Mouse (Mus musculus) kidney, adult 11 months (tissue): ENCODE results near the gene Grrp1.

Source experiments
- DNase-seq: peaks from one replicate; pipeline ENCODE4 v3.0.0; 2022

The Grrp1 gene

DNA sequence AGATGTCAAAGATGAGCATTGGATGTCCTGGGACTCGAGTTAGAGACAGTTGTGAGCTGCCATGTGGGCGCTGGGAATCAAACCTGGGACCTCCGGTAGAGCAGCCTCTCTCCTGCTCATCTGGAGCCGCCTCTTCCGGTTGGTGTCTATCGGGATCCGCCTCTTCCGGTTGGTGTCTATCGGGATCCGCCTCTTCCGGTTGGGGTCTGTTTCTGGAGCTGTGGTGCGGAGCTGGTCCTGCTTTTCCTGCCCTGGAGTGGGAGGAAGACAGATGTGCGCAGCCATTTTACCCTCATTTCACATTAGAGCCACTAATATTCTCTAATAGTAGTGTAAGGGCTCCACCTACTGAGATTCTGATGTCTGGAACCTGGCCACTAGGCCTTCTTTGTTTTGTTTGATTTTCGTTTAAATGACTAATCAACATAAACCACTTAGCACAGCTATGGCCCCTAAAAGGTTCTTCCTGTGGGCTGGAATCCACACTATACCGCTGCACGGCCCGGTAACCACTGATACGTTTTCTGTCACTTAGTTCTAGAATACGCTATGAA, 14.3 kb upstream of the Grrp1 start:
- no peak for DNase-seq

DNA sequence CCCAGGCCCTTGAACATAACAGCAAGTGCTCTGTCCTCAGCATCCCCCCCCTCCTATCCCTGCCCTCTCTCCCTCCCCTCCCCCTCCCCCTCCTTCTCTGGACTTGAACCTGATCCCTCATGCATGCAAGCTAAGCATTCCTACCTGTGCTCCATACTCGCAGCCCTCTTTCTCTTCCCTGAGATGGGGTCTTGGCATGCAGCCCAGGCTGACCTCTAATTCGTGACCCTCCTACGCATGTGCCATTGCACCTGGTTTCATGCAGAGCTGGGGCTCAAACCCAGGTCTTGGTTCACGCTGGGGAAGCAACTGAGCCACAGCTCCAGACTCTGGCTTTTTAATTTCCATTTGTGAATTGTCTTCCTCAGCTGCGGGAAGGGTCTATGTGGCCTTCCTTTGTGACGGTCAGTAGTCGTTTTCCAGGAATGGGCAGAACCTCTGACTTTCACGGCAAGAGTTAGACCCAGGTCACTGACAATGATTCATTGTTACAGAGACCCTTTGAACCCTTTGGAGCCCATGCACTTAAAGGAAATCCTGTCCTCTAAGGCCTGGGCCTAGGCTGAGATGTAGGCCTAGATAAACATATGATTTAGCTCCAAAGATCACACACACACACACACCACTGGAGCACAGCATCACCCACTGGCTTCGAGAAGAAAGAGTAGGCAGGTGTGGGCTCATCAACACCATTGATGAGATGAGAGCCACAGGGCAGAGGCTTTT, 12.1 kb upstream of the Grrp1 start:
- DNase-seq: no peak

DNA sequence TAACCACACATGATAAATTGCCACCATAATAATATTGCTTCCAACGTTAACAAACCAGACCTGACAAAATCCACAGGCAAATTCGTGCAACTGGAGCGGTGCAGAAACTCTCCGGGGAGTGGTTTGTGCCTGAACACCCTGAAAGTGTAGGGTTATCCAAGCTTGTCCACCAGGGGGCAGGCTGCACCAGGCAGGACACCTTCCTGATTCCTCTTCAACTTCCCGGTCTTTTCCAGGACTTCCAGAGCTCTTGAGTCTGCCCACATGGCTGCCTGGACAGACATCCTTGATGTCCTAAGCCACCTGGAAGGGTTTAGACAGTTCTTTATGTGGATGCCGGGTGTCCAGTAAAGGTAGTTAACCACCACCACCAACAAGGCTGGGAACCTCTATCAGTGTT, 9.3 kb upstream of the Grrp1 start:
- peak; percentile 61 for DNase-seq

DNA sequence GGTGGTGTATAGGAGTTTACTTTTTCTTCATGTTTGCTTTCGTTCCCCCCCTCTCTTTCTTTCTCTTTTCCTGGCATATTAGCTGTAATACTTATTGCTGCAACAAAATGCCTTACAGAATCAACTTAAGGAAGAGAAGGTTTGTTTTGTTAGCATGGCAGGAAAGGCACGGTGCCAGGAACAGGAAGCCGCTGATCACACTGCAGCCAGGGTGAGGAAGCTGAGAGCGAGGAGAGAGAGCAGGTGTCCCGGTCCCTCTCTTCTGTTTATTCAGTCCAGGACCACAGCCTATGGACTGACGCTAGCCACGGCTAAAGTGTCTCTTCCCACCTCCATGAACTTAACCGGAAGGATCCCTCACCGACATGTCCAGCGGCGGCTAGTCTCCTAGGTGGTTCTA, 4.4 kb upstream of the Grrp1 start:
- DNase-seq: no peak

DNA sequence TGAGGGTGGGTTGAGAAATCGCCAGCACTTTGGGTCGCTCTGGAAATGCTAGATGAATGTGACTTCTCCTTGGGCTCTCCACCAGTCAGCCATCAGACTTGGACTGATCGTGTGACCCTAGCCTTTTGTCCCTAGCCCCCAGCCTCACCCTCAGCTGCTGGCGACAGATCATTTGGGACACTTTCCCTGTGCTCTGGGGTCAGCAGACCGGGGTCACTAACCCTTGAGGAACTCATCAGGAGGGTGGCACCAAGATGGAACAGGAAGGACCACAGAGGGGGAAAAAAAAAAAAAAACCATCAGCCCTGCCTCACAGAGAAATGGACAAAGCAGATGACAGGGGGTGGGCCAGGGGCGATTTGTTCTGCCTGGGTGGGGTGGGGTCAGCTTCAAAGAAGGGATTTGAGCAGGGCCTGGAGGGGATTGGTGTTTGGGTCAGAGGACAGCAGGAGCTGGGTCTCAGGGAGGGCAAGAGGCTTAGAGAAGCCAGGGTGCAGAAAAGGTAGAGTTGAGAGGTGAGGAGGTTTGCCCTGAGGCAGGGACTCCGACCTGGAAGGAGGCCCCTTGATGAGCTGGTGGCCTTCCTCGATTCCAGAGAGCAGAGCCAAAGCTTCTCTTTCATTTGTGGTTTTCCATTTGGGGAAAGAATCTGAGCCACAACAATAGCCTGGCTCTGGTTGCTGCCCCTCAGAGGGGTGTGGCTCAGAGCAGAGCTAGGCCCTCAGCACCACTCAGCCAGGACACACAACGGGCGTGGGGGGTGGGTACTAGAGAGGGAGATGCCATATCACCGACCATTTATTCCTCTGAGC, 3.5 kb upstream of the Grrp1 start:
- no peak for DNase-seq

DNA sequence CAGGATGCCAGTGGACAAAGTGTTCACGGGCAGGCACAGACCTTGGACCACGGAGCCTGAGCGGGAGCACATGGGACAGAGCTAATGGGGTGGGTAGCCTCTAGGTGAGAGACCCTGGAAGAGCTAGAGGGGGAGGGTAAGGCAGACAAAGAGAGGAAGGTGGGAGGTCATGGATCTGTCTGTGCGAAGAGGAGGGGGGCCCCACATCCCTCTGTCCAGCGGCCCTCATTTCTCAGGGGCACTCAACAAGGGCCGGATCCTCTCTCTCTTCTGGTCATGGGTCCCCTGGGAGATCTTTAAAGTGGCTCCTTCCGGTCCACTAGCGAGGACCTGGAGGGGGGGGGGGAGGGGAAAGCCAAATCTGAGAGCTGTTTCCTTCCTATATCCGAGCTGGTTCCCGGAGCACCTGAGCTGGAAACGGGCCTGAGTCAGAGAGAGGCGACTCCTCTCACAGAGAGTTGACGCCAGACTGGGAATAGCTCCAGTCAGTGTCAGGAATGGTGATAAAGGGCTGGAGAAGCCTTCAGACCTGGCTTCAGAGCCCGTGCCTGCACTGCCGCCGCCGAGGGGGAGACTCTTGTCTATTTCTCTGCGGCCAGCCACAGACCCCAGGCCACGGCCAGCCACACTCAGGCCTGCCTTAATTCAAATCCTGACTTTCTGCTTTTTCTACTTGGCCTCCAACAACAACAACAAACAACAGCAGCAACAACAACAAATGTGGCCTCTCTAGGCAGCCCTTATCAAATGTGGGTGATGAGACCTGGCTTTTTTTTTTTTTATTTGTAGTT, 2.7 kb upstream of the Grrp1 start:
- no peak for DNase-seq

DNA sequence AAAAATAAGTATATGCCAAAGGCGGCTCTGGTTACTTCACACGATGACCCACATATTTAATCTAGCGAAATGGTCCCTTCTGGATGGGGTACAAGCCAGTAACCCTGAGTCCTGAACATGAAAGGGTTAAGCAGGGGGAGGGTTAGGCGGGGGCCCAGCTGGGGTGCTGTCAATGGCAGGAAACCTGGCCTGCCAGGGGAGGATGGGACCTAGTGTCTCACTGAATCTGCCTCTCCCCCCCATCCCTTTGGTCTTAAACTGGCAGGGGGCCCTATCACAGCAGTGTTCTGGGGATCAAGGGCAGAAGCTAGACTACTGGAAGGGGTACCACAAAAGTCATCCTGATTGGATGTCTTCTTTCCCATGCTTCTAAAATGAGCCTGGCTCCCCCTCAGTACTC, 1.9 kb upstream of the Grrp1 start:
- DNase-seq: no peak

DNA sequence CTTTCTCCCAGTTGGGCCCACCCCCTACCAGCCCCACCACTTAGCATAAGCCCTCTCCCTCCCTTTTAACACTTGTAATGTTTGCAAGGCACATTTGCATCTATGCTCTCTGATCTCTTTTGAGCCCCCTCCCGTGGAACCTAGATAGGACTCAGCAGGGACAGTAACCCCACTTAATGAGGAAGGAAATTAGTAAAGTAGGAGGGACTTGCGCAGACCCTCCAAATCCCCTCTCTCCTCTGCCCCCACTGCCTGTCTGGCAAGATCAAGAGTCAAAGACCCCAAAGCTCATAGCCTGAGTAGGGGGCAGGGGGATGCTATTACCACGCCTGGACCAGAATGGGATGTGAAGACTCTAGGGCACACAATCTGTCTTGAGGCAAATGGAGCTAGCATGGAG, 929 bp upstream of the Grrp1 start:
- no peak for DNase-seq

DNA sequence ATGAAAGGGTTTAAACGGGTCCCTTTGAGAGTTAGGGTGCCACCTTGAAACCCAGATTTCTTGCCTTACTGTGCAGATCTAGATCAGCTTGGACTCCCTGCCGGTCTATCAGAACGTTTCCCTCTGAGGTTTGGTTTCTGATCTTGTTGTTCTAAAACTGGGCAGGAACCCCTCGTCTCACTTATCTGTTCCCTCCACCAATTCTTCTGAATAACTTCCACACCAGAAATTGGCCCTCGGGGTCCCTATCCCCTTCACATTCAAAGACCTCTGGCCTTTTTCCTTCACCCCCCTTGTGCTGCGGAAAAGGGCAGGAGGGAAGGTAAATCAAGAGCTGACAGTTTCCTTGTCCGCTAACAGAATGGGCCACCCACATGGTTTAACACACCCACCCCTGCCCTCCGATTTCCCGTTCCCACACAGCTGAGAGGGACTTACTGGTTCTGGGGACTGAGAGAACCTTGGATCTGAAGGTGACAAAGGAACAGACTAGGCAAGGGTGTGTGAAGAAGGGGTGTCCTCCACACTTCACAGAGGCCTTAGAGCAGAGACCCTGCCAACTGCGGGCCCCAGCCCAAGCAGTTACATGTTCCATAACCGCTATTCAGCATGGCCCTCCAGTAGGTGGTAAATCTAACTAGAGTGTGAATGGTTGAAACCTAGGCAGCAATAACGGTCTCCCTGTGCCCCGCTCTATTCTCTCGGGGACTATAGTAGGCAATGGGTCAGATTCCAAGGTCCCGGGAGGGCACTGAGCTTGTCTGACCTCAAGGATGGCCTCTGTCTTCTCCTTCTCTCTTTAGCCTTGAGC, 790 bp downstream of the Grrp1 start:
- DNase-seq: no peak

DNA sequence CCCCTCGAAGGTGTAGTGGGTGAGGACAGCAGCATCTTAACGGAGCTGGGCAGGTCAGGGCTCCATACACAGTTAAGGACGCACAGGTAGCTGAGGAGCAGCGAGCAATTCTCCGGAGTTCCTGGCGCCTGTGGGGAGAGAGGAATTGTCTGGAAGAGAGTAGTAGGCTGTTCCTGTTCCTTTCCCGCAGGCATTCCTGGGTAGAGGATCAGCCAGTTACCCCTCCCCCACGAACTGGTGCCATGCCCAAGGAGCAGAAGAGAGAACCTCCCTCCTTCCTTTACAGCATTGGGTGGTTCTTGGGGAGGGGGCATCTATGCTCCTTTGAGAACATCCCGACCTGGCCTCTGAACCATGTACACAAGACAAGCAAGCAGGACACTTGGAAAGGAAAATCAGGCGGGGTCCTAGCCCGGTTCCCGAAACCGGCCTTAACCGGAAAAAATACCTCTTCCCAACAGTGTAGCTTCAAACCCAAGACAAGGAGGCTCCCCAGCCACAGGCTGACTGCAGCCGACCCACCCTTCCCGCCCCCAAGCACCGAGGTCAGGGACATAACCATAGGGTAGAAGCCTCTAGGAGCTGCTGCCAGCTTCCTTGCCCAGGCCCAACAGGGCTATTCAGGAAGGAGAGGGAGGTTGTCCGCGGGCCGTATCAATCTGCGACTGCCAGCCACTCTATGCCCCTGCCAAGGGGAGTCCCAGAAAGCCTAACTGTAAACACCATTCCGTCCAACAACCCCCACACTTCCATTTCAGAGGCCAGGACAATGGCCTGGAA, 1.6 kb downstream of the Grrp1 start:
- DNase-seq: no peak

DNA sequence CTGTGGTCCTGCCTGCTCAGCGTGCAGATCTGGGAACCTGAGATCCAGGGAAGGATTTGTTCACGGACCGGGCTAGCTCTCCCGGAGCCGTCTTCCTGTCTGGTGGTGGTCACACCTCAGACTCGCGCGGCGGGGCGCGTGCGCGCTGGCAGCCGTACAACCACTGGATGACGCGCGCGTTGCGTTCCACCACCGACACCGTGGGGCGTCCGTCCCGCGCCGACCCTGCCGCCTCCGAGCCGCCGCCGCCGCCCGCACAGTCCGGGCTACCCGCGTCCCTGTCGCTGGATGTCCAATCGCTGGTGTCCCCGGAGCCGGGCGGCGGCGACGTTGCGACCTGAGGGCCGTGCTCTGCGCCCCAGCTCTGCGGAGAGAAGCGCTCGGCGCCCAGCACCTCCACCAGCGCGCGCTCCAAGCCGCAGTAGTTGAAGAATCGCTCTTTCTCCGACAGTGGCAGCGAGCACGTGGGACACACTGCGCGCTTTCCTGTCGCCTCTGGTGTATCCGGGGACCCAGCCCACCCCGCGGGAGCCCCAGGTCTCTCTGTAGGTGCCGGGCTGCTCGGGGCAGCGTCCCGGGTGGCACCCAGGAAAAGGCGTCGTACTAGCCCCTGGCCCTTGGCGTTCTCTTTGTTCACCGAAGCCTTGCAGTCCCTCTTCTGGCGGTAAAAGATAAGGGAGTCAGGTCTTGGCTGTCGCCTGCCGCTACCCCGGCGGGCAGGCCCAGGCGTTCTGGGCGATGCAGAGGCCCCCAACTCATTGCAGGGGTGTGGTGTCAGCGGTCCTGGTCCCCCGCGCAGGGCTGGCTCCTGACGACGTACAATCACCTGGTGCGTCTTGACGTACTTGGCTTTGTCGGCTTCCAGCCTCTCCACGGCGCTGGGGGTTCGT, 2.4 kb downstream of the Grrp1 start:
- DNase-seq: no peak

DNA sequence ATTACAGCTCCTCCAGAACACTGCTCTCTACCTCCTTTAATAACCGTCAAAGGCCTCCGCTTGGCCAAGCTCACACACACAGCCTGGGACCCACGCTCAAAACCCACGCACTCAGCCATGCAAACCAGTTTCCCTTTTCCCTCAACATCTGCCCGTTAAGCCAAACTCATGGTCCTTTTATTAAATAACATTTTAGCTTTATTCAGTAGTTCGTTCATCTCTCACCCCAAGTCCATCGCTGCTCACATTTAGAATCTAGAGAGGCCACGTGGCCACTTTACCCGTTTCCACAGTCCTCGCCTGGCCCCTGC, 3.0 kb downstream of the Grrp1 start:
- DNase-seq: no peak

DNA sequence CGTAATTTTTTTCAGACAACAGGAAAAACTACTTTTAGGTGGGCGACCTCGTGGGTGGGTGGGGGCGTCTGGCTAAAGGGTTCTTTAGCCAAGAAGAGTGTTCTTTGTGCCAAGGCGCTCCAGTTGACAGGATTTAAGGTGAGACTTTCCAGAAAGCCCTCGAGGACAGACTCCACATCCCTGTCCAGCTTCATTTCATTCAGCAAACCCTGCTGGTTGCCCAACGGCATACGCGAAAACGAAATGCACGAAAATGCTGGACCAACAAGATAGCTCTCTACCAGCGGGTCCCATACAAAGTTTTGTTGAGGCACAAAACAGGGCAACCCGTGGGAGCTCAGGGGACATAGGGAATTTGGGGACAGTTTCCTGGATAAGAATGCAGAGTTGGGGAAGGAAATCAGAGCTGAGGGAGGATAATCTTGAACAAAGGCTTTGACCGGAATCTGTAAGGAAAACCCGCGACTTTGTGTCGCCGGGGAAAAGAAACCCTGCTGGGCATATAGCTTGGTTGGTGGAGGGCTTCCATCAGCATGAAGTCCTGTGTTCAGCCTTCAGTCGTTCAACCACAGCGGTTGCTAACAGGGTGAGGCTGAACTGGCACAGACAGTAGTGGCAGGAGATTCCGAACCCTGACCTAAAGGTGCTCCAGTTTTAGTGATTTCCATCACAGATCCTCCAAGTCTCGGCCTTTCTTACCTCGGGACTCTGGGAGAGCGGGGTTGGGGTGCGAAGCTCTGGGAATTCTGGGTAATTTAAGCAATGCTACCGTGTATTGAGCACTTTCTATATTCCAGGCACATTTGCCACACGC, 3.6 kb downstream of the Grrp1 start:
- no peak for DNase-seq

DNA sequence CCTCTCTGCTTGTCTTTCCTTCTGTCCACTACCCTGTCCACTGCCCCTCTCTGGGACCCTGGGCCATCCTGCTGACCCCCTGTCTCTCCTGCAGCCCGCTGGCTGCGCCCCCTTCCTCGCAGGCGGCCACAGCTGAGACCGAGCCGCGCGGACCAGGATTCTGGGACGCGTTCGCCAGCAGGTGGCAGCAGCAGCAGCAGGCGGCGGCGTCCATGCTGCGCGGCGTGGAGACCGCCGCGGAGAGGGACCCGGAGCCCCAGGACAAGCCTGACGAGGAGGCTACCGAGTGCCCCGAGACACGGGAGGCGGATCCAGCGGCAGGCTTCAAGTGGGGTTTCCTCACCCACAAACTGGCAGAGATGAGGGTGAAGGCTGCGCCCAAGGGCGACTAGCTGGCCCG, 4.3 kb downstream of the Grrp1 start:
- no peak for DNase-seq

DNA sequence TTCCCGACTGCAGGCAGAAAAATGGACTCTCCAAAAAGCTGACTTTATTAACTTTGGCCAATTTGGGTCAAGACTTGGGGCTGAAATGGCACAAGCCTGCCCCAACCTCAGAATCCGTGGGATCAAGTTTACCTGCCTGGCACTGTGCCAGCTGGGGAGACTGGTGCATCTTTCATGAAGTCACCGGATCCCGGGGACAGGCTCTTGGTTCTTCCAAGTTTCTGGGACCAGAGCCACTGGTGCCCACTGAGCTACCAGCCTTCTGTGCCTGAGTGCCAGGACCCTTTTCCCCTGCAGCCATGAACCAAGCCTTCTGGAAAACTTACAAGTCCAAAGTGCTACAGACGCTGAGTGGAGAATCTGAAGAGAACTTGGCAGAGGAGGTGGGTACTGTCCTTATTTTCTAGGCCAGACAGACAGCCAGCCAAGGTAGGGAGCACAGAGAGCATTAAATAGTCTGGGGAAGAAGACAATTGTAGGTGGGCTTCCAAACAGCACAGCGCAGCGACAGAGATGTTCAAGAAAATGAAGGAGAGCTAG, 7.1 kb downstream of the Grrp1 start, which contains the start of gene Gm30191:
Gene Gm30191 (plus strand): TSS at position 217 of the 540 bp plus-strand sequence.
- DNase-seq: no peak

DNA sequence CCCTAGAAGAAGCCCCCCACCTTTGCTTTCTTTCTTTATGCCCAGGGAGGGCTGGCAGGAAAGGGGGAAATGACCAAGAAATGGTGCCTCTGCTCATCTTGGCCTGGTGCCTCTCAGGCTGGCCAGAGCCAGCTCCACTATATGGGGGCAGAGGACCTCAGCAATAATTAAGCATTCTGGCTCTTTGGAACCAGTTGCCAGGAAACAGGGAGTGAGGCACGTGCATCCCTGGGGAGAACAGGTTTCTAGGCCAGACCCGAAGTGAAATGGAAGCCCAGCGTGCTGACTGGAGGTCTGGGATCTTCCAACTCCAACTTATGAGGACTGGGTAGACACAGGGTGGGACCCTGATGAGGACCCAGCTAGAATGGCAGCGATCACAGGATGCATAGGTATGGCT, 7.7 kb downstream of the Grrp1 start:
- no peak for DNase-seq

DNA sequence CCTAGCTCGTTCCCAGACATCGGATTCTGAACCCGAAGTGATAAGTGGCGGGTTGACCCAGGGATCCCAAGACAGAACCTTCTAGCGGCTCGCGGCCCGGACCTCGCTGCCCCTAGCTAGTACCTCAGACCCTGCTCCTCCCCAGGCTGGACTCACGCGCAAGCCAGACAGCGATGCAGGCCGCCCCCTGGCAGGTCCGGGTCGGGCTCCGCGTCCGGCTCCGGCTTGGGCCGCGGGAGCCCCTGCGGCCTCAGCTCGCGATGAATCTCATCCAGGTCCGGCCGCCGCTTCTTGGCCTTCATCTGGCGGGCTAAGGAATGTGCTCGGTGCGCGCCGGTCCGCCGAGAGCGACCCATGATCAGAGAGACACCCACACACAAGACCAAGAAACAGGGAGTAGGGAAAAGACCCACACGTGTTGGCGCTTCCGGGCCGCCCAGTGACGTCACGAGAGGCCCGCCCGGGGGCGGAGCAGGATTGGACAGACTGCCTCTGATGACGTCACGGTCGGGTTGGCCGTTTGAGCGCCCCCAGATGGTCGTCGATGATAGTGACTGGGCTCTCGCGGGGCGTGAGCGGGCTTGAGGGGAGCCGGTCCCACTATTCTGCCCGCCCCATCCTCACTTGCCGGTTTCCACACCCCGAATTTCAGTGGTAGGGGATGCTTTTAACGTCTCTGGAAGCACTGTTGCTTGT, 8.6 kb downstream of the Grrp1 start, which contains the start of gene Zfp593:
Gene Zfp593 (minus strand): TSS at position 445 of the 696 bp plus-strand sequence.
- DNase-seq: peak; percentile 90

DNA sequence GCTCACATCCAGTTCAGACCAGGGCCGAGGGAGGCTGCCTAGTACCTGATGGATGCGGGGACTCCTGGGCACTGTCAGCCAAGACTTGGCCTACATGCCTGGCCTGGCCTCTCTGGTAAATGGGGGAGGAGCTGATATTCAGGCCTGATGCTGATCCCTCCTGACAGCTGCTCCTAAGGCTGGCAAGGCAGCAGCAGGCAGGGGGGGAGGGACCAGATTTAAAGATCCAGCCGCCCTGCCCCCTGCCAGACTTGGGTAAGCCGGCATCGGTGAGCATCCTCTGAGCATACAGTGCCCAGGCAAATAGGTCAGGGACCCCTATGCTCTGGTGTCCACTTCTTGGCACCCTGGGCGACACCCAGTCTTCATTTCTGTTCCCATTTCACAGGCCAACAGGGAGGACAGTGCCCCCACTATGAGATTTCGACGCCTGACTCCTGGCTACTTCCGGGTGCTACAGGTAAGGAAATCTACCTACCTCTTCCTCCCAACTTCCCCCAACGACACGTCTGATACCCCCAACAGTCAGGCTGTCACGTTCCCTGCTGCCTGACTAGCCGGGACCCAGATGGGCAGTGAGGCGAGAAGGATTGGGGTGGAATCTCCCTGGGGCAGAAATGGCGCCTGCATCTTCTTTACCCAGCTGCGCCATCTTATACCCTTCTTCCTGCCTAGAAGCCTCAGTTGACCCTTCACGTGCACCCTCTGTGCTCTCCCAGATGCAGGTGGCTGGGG, 10.2 kb downstream of the Grrp1 start, which contains the start of gene E130218I03Rik:
Gene E130218I03Rik (plus strand): TSS at position 147 of the 735 bp plus-strand sequence.
- DNase-seq: no peak
